Mouse (Mus musculus) midbrain, embryonic 10.5 days (tissue): ENCODE measurements around the gene Esyt3. TPM values are rescaled to one million over a fixed set of nuclear protein-coding genes. Genes with fewer than 3 reads are reported as not detected.

ENCODE experiments used
- DNase-seq: peaks from one replicate; pipeline ENCODE4 v3.0.0-alpha.2; 2017; ENCODE audit warnings: low spot score
- H3K27ac ChIP-seq: fragments of 300-500 bp; sonication (generic); replicated peaks from 2 replicates; pipeline ENCODE4 v1.5.1; 2016; ENCODE audit warnings: mild to moderate bottlenecking
- H3K27me3 ChIP-seq: fragments of 300-500 bp; sonication (generic); 2 replicates; pipeline ENCODE4 v1.6.1; 2016; ENCODE audit warnings: low read depth, mild to moderate bottlenecking; ENCODE audit not compliant: poor library complexity, severe bottlenecking
- H3K36me3 ChIP-seq: fragments of 300-500 bp; sonication (generic); 2 replicates; pipeline ENCODE4 v1.6.1; 2016; ENCODE audit warnings: mild to moderate bottlenecking, moderate library complexity
- H3K4me1 ChIP-seq: fragments of 300-500 bp; sonication (generic); 2 replicates; pipeline ENCODE4 v1.6.1; 2016
- H3K4me3 ChIP-seq: fragments of 300-500 bp; sonication (generic); 2 replicates; pipeline ENCODE4 v1.5.1; 2016; ENCODE audit warnings: mild to moderate bottlenecking, moderate library complexity
- H3K9me3 ChIP-seq: fragments of 300-500 bp; sonication (generic); replicated peaks from 2 replicates; pipeline ENCODE4 v1.6.1; 2016; ENCODE audit warnings: mild to moderate bottlenecking
- WGBS: fragments of 180-500 bp; shearing (Covaris S2); methylation state at CpG from one replicate; pipeline ENCODE4 v1.1.7; 2016; 5-methylcytosine and 5-hydroxymethylcytosine counted together
- polyA plus RNA-seq: library from polyadenylated mRNA; unstranded; fragments of >200 nt; fragmentation: Nextera tagmentation; extraction: Ambion mirVana; gene quantifications from 2 replicates; pipeline ENCODE4 v1.2.1, GENCODE M21; 2016

The Esyt3 gene
- 0.10 and 0.27 TPM in 2 replicates for polyA plus RNA-seq

- H3K27ac ChIP-seq, result no peak within 1 kb of the TSS; the same call in 1 of the 2 replicates
- DNase-seq, result peak; percentile 45
- peaks cover 25% of the 10 kb centered on the region for H3K4me1 ChIP-seq
- under 1% methylated on average over 62 of the region's 66 CpGs for WGBS
- peaks cover 62% of the 10 kb centered on the region for H3K27me3 ChIP-seq
- H3K9me3 ChIP-seq, result no peaks in the 10 kb centered on the region
- peak within 1 kb of the TSS; percentile 62 for H3K4me3 ChIP-seq
- H3K36me3 ChIP-seq, result no peaks in the 10 kb centered on the region
These were observed at the start of gene Esyt3 for GRCm38 (mm10) chr9:99357921-99358692. Gene Esyt3 (minus strand): TSS chr9:99358557.

GRCm38 (mm10) chr9:99401288-99401974, 43.1 kb upstream of the Esyt3 start:
- no peaks in the 10 kb centered on the region for H3K36me3 ChIP-seq
- no peaks in the 10 kb centered on the region for H3K4me1 ChIP-seq
- 90% methylated on average over 9 of the region's 9 CpGs for WGBS
- H3K9me3 ChIP-seq, result no peaks in the 10 kb centered on the region
- H3K27me3 ChIP-seq, result no peaks in the 10 kb centered on the region
- no peak for DNase-seq
- no peak overlapping the region for H3K4me3 ChIP-seq
- no peak overlapping the region for H3K27ac ChIP-seq

GRCm38 (mm10) chr9:99400781-99401180, 42.4 kb upstream of the Esyt3 start:
- Histone ChIP-seq H3K4me3 (no peak overlapping the region), H3K36me3 (no peaks in the 10 kb centered on the region), H3K27ac (no peak overlapping the region), H3K27me3 (no peaks in the 10 kb centered on the region), H3K4me1 (no peaks in the 10 kb centered on the region), H3K9me3 (no peaks in the 10 kb centered on the region)
- WGBS, result 86% methylated on average over 6 of the region's 6 CpGs
- no peak for DNase-seq

GRCm38 (mm10) chr9:99397056-99397815, 38.9 kb upstream of the Esyt3 start:
- Histone ChIP-seq H3K4me3 (no peak overlapping the region), H3K4me1 (peaks cover 5% of the 10 kb centered on the region; the same call in 1 of the 2 replicates), H3K27me3 (no peaks in the 10 kb centered on the region), H3K27ac (no peak overlapping the region), H3K9me3 (no peaks in the 10 kb centered on the region), H3K36me3 (peaks cover 10% of the 10 kb centered on the region)
- WGBS, result 84% methylated on average over 13 of the region's 13 CpGs
- DNase-seq, result no peak

- Histone ChIP-seq H3K27ac (no peak overlapping the region), H3K36me3 (peaks cover 12% of the 10 kb centered on the region), H3K9me3 (no peaks in the 10 kb centered on the region), H3K27me3 (0 out of 2 replicates have a peak, but pooled peaks cover 4% of the 10 kb centered on the region), H3K4me3 (no peak overlapping the region), H3K4me1 (peaks cover 5% of the 10 kb centered on the region; the same call in 1 of the 2 replicates)
- no peak for DNase-seq
- WGBS, result 80% methylated on average over 11 of the region's 11 CpGs
These were observed 36.0 kb upstream of the Esyt3 start for GRCm38 (mm10) chr9:99394366-99394765.

- no peaks in the 10 kb centered on the region for H3K9me3 ChIP-seq
- DNase-seq, result no peak
- 0 out of 2 replicates have a peak, but pooled peaks cover 4% of the 10 kb centered on the region for H3K27me3 ChIP-seq
- peaks cover 12% of the 10 kb centered on the region for H3K36me3 ChIP-seq
- no peak overlapping the region for H3K27ac ChIP-seq
- WGBS, result 93% methylated on average over 8 of the region's 8 CpGs
- H3K4me3 ChIP-seq, result no peak overlapping the region
- H3K4me1 ChIP-seq, result peaks cover 5% of the 10 kb centered on the region; the same call in 1 of the 2 replicates
These were observed 34.8 kb upstream of the Esyt3 start for GRCm38 (mm10) chr9:99393146-99393545.

- no peak for DNase-seq
- WGBS, result 95% methylated on average over 10 of the region's 10 CpGs
- Histone ChIP-seq H3K9me3 (no peaks in the 10 kb centered on the region), H3K4me1 (peaks cover 5% of the 10 kb centered on the region; the same call in 1 of the 2 replicates), H3K27me3 (0 out of 2 replicates have a peak, but pooled peaks cover 4% of the 10 kb centered on the region), H3K27ac (no peak overlapping the region), H3K36me3 (peaks cover 12% of the 10 kb centered on the region), H3K4me3 (no peak overlapping the region)
These were observed 33.2 kb upstream of the Esyt3 start for GRCm38 (mm10) chr9:99391557-99391956.

- H3K27ac ChIP-seq, result no peak overlapping the region
- 33% methylated on average over 2 of the region's 2 CpGs for WGBS
These were observed 32.4 kb upstream of the Esyt3 start for GRCm38 (mm10) chr9:99390716-99391115.

GRCm38 (mm10) chr9:99390201-99390600, 31.8 kb upstream of the Esyt3 start:
- 0 out of 2 replicates have a peak, but pooled peaks cover 4% of the 10 kb centered on the region for H3K27me3 ChIP-seq
- no peak for DNase-seq
- WGBS, result 80% methylated on average over 5 of the region's 5 CpGs
- H3K36me3 ChIP-seq, result peaks cover 12% of the 10 kb centered on the region
- peaks cover 5% of the 10 kb centered on the region; the same call in 1 of the 2 replicates for H3K4me1 ChIP-seq
- no peak overlapping the region for H3K27ac ChIP-seq
- no peaks in the 10 kb centered on the region for H3K9me3 ChIP-seq
- no peak overlapping the region for H3K4me3 ChIP-seq

More at GRCm38 (mm10) chr9:99390716-99391115, 32.4 kb upstream of the Esyt3 start:
- H3K27me3 ChIP-seq, result 0 out of 2 replicates have a peak, but pooled peaks cover 4% of the 10 kb centered on the region
- peaks cover 12% of the 10 kb centered on the region for H3K36me3 ChIP-seq
- no peak overlapping the region for H3K4me3 ChIP-seq
- no peak for DNase-seq
- H3K4me1 ChIP-seq, result peaks cover 5% of the 10 kb centered on the region; the same call in 1 of the 2 replicates
- no peaks in the 10 kb centered on the region for H3K9me3 ChIP-seq

- no peak overlapping the region for H3K27ac ChIP-seq
- no peak for DNase-seq
- H3K36me3 ChIP-seq, result peaks cover 12% of the 10 kb centered on the region
- 0 out of 2 replicates have a peak, but pooled peaks cover 4% of the 10 kb centered on the region for H3K27me3 ChIP-seq
- peaks cover 3% of the 10 kb centered on the region; the same call in 1 of the 2 replicates for H3K4me1 ChIP-seq
- H3K4me3 ChIP-seq, result no peak overlapping the region
- WGBS, result 85% methylated on average over 8 of the region's 8 CpGs
- H3K9me3 ChIP-seq, result no peaks in the 10 kb centered on the region
These were observed 31.1 kb upstream of the Esyt3 start for GRCm38 (mm10) chr9:99389506-99389905.

- no peak for DNase-seq
- Histone ChIP-seq H3K27me3 (0 out of 2 replicates have a peak, but pooled peaks cover 4% of the 10 kb centered on the region), H3K4me1 (no peaks in the 10 kb centered on the region), H3K27ac (no peak overlapping the region), H3K9me3 (no peaks in the 10 kb centered on the region), H3K36me3 (peaks cover 12% of the 10 kb centered on the region), H3K4me3 (no peak overlapping the region)
- WGBS, result 87% methylated on average over 9 of the region's 9 CpGs
These were observed 30.5 kb upstream of the Esyt3 start for GRCm38 (mm10) chr9:99388856-99389255.

- no peak overlapping the region for H3K27ac ChIP-seq
- 0 out of 2 replicates have a peak, but pooled peaks cover 4% of the 10 kb centered on the region for H3K27me3 ChIP-seq
- no peaks in the 10 kb centered on the region for H3K9me3 ChIP-seq
- H3K4me3 ChIP-seq, result no peak overlapping the region
- WGBS, result 79% methylated on average over 5 of the region's 5 CpGs
- peaks cover 11% of the 10 kb centered on the region for H3K36me3 ChIP-seq
- DNase-seq, result no peak
- no peaks in the 10 kb centered on the region for H3K4me1 ChIP-seq
These were observed 29.7 kb upstream of the Esyt3 start for GRCm38 (mm10) chr9:99388078-99388477.
